Mouse (Mus musculus) forebrain, embryonic 16.5 days (tissue): Measurements from ENCODE around the gene Tgm2. TPM values are rescaled to one million over a fixed set of nuclear protein-coding genes. Genes with fewer than 3 reads are reported as not detected.

Experiments
- ATAC-seq: fragments of 200-750 bp; cut with Nextera tagmentation; 2 replicates; pipeline ENCODE4 v1.8.0; 2017; ENCODE audit warnings: mild to moderate bottlenecking, moderate library complexity
- H3K27ac ChIP-seq: fragments of 300-500 bp; sonication (generic); 2 replicates; pipeline ENCODE4 v1.5.1; 2014; ENCODE audit warnings: low read length, control low read depth
- H3K27me3 ChIP-seq: fragments of 300-500 bp; sonication (generic); replicated peaks from 2 replicates; pipeline ENCODE4 v1.6.1; 2014; ENCODE audit warnings: low read length; ENCODE audit not compliant: control insufficient read depth, insufficient read depth
- H3K36me3 ChIP-seq: fragments of 300-500 bp; sonication (generic); 2 replicates; pipeline ENCODE4 v1.6.1; 2014; ENCODE audit not compliant: control insufficient read depth, insufficient read depth
- H3K4me1 ChIP-seq: fragments of 300-500 bp; sonication (generic); replicated peaks from 2 replicates; pipeline ENCODE4 v1.6.1; 2014; ENCODE audit warnings: low read length; ENCODE audit not compliant: control insufficient read depth, insufficient read depth
- H3K4me2 ChIP-seq: fragments of 300-500 bp; sonication (generic); 2 replicates; pipeline ENCODE4 v1.6.1; 2014; ENCODE audit warnings: mild to moderate bottlenecking, low read length, control low read depth
- H3K4me3 ChIP-seq: fragments of 300-500 bp; sonication (generic); replicated peaks from 2 replicates; pipeline ENCODE4 v1.5.1; 2014; ENCODE audit warnings: mild to moderate bottlenecking, low read length, control low read depth
- H3K9ac ChIP-seq: fragments of 300-500 bp; sonication (generic); replicated peaks from 2 replicates; pipeline ENCODE4 v1.6.1; 2014; ENCODE audit warnings: low read depth, low read length, control low read depth
- H3K9me3 ChIP-seq: fragments of 300-500 bp; sonication (generic); 2 replicates; pipeline ENCODE4 v1.6.1; 2016; ENCODE audit warnings: low read length; ENCODE audit not compliant: control insufficient read depth
- WGBS: fragments of 180-500 bp; shearing (Covaris S2); extraction: QIAGEN DNeasy Blood & Tissue Kit; methylation state at CpG from one replicate; pipeline ENCODE4 v1.1.7; 2014; 5-methylcytosine and 5-hydroxymethylcytosine counted together
- polyA plus RNA-seq: library from polyadenylated mRNA; unstranded; fragments of >200 nt; fragmentation: Nextera tagmentation; extraction: Ambion mirVana; gene quantifications from 2 replicates; pipeline ENCODE4 v1.2.1, GENCODE M21; 2015

The Tgm2 gene
- polyA plus RNA-seq, 1 experiment from 2014 or later, result 5.0 TPM

- ATAC-seq, result no peak
- no peaks in the 10 kb centered on the region for H3K36me3 ChIP-seq
- H3K27me3 ChIP-seq, result no peaks in the 10 kb centered on the region
- no peak overlapping the region for H3K4me2 ChIP-seq
- peaks cover 11% of the 10 kb centered on the region for H3K4me1 ChIP-seq
- no peak overlapping the region for H3K4me3 ChIP-seq
- no peak overlapping the region for H3K27ac ChIP-seq
- H3K9ac ChIP-seq, result no peak overlapping the region
- 46% methylated on average over 8 of the region's 8 CpGs for WGBS
- H3K9me3 ChIP-seq, result no peaks in the 10 kb centered on the region
Measured at GRCm38 (mm10) chr2:158157654-158158053, 11.4 kb upstream of the Tgm2 start.

GRCm38 (mm10) chr2:158156487-158156886 is 10.3 kb upstream of the Tgm2 start:
- WGBS, result 91% methylated on average over 9 of the region's 9 CpGs
- Histone ChIP-seq H3K4me2 (no peak overlapping the region), H3K36me3 (no peaks in the 10 kb centered on the region), H3K27ac (no peak overlapping the region), H3K4me1 (peaks cover 11% of the 10 kb centered on the region), H3K27me3 (no peaks in the 10 kb centered on the region), H3K4me3 (no peak overlapping the region), H3K9me3 (no peaks in the 10 kb centered on the region), H3K9ac (no peak overlapping the region)
- no peak for ATAC-seq

- no peak overlapping the region for H3K27ac ChIP-seq
- no peak overlapping the region for H3K4me3 ChIP-seq
- no peaks in the 10 kb centered on the region for H3K36me3 ChIP-seq
- WGBS, result 72% methylated on average over 2 of the region's 2 CpGs
- no peak for ATAC-seq
- no peak overlapping the region for H3K9ac ChIP-seq
- no peaks in the 10 kb centered on the region for H3K9me3 ChIP-seq
- peaks cover 11% of the 10 kb centered on the region for H3K4me1 ChIP-seq
- no peak overlapping the region for H3K4me2 ChIP-seq
- H3K27me3 ChIP-seq, result no peaks in the 10 kb centered on the region
Measured at GRCm38 (mm10) chr2:158155615-158156014, 9.4 kb upstream of the Tgm2 start.

- Histone ChIP-seq H3K4me1 (peaks cover 11% of the 10 kb centered on the region), H3K9ac (no peak overlapping the region), H3K27ac (no peak overlapping the region), H3K9me3 (no peaks in the 10 kb centered on the region), H3K36me3 (no peaks in the 10 kb centered on the region), H3K27me3 (no peaks in the 10 kb centered on the region), H3K4me2 (no peak overlapping the region), H3K4me3 (no peak overlapping the region)
- 86% methylated on average over 7 of the region's 7 CpGs for WGBS
- no peak for ATAC-seq
Measured at GRCm38 (mm10) chr2:158155101-158155500, 8.9 kb upstream of the Tgm2 start.

- Histone ChIP-seq H3K4me3 (no peak overlapping the region), H3K27me3 (no peaks in the 10 kb centered on the region), H3K27ac (no peak overlapping the region), H3K4me1 (peaks cover 11% of the 10 kb centered on the region), H3K4me2 (no peak overlapping the region), H3K9me3 (no peaks in the 10 kb centered on the region), H3K9ac (no peak overlapping the region), H3K36me3 (no peaks in the 10 kb centered on the region)
- no peak for ATAC-seq
- 58% methylated on average over 8 of the region's 8 CpGs for WGBS
Measured at GRCm38 (mm10) chr2:158154641-158155040, 8.4 kb upstream of the Tgm2 start.

- Histone ChIP-seq H3K9ac (peak overlapping the region; percentile 45; the same call in 1 of the 2 replicates), H3K4me2 (peak overlapping the region; percentile 65), H3K27ac (no peak overlapping the region), H3K27me3 (no peaks in the 10 kb centered on the region), H3K4me3 (peak overlapping the region; percentile 37), H3K4me1 (peaks cover 11% of the 10 kb centered on the region), H3K9me3 (no peaks in the 10 kb centered on the region), H3K36me3 (no peaks in the 10 kb centered on the region)
- WGBS, result under 1% methylated on average over 22 of the region's 22 CpGs
- 0 out of 2 replicates have a peak, but pooled peaks have one; percentile 23 for ATAC-seq
Measured at GRCm38 (mm10) chr2:158153728-158154343, 7.6 kb upstream of the Tgm2 start.

- H3K4me2 ChIP-seq, result no peak overlapping the region
- no peaks in the 10 kb centered on the region for H3K27me3 ChIP-seq
- no peak overlapping the region for H3K4me3 ChIP-seq
- H3K9me3 ChIP-seq, result no peaks in the 10 kb centered on the region
- no peak overlapping the region for H3K27ac ChIP-seq
- H3K9ac ChIP-seq, result no peak overlapping the region
- WGBS, result 14% methylated on average over 6 of the region's 6 CpGs
- ATAC-seq, result peak; percentile 64; the same call in 1 of the 2 replicates
- peaks cover 11% of the 10 kb centered on the region for H3K4me1 ChIP-seq
- H3K36me3 ChIP-seq, result no peaks in the 10 kb centered on the region
Measured at GRCm38 (mm10) chr2:158152685-158153309, 6.6 kb upstream of the Tgm2 start.

GRCm38 (mm10) chr2:158151077-158151476 is 4.8 kb upstream of the Tgm2 start:
- Histone ChIP-seq H3K4me3 (no peak overlapping the region), H3K27ac (no peak overlapping the region), H3K27me3 (0 out of 2 replicates have a peak, but pooled peaks cover 5% of the 10 kb centered on the region), H3K36me3 (no peaks in the 10 kb centered on the region), H3K9ac (no peak overlapping the region), H3K4me1 (peaks cover 13% of the 10 kb centered on the region), H3K9me3 (no peaks in the 10 kb centered on the region), H3K4me2 (no peak overlapping the region)
- 98% methylated on average over 3 of the region's 3 CpGs for WGBS
- no peak for ATAC-seq

GRCm38 (mm10) chr2:158146971-158147370 is 735 bp upstream of the Tgm2 start:
- no peaks in the 10 kb centered on the region for H3K9me3 ChIP-seq
- no peak overlapping the region for H3K9ac ChIP-seq
- no peak overlapping the region for H3K4me2 ChIP-seq
- peaks cover 12% of the 10 kb centered on the region; the same call in 1 of the 2 replicates for H3K27me3 ChIP-seq
- no peaks in the 10 kb centered on the region for H3K36me3 ChIP-seq
- 98% methylated on average over 7 of the region's 8 CpGs for WGBS
- no peak overlapping the region for H3K27ac ChIP-seq
- peaks cover 2% of the 10 kb centered on the region; the same call in 1 of the 2 replicates for H3K4me1 ChIP-seq
- no peak overlapping the region for H3K4me3 ChIP-seq
- no peak for ATAC-seq
